Mouse (Mus musculus): ENCODE results near the gene C1qtnf6. TPM values are rescaled to one million over a fixed set of nuclear protein-coding genes. Genes with fewer than 3 reads are reported as not detected.
A peak's percentile ranks its signal among the peaks of the same experiment; 100 is the strongest.

Gene C1qtnf6
- total and polyA plus RNA-seq, 2 experiments from 2014 or later = 6.1 to 10.2 TPM

DNA sequence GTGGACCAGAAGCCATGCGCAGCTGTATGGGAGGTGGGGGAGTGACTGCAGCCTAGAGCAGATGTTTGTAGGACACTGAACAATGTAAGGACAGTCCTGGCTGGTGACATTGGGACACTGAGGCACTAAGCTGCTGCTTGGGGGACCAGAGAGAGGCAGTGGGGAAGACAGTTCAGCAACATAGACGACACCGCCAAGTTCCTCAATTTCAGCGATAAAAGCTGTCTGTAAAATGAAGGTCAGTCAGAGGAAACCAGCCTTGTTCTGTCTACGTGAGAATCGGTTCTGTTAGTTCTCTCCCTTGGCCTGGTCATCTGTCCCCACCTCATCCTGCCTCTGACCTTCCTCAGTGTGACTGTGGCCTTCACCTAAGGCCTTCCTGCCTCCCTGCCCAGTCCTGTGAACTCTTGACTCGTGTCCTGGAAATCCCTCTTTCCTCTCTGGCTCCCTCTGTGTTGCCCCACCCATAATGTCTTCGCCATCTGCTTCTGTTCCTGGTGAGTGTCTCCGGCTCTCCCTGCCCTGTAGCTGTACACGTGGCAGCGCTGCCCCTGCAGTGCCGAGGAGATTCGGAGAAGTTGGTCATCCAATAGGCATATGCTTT lies 11.0 kb downstream of the C1qtnf6 start:
- H3K4me3 ChIP-seq (ENCODE audit: low read length) = no peak overlapping the region
- H3K4me1 ChIP-seq (ENCODE audit: insufficient read depth, low read length) = no peaks in the 10 kb centered on the region
- no peaks in the 10 kb centered on the region for H3K27me3 ChIP-seq (ENCODE audit: insufficient read depth, low read length)
- H3K9ac ChIP-seq (replicated peaks; ENCODE audit: low read length) = no peak overlapping the region
- DNase-seq (ENCODE audit: low spot score) (no peak), ATAC-seq (no peak)
- WGBS = 61% methylated on average over 13 of the region's 13 CpGs
- H3K9me3 ChIP-seq (ENCODE audit: low read length) = no peaks in the 10 kb centered on the region
- no peak for TF ChIP-seq CTCF (IDR thresholded peaks at IDR 0.05; ENCODE audit: low read depth)
- no peak overlapping the region for H3K4me2 ChIP-seq (ENCODE audit: low read depth, low read length)
- no peak overlapping the region for H3K27ac ChIP-seq
- no peaks in the 10 kb centered on the region for H3K36me3 ChIP-seq (ENCODE audit: insufficient read depth, low read length)

DNA sequence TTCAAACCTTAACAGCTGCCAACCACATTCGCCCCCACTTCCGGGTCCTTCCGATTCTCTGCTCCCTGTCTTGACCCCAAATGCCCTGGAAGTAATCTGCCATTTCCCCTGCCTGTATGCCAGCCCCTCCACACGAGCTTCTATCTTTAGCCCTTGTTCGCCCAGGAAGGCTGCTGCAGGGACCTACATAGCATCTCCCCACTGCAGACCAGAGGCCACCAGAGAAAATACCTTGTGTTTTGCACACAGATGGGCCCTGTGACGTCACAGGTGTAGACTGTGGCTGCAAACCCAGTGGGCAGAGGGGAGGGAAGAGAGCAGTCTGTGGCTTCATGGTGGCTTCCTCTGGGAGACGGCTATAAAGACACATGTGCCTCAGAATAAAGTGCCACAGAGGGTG lies 13.0 kb downstream of the C1qtnf6 start:
- no peaks in the 10 kb centered on the region for H3K4me1 ChIP-seq (ENCODE audit: insufficient read depth, low read length)
- H3K36me3 ChIP-seq (ENCODE audit: insufficient read depth, low read length) = no peaks in the 10 kb centered on the region
- no peak for DNase-seq (ENCODE audit: low spot score)
- ATAC-seq = no peak
- no peaks in the 10 kb centered on the region for H3K9me3 ChIP-seq (ENCODE audit: low read length)
- H3K4me3 ChIP-seq (ENCODE audit: low read length) = no peak overlapping the region
- WGBS = 68% methylated on average over 7 of the region's 7 CpGs
- H3K27ac ChIP-seq = no peak overlapping the region
- no peak overlapping the region for H3K9ac ChIP-seq (replicated peaks; ENCODE audit: low read length)
- no peak overlapping the region for H3K4me2 ChIP-seq (ENCODE audit: low read depth, low read length)
- no peaks in the 10 kb centered on the region for H3K27me3 ChIP-seq (ENCODE audit: insufficient read depth, low read length)
- no peak for TF ChIP-seq CTCF (IDR thresholded peaks at IDR 0.05; ENCODE audit: low read depth)

DNA sequence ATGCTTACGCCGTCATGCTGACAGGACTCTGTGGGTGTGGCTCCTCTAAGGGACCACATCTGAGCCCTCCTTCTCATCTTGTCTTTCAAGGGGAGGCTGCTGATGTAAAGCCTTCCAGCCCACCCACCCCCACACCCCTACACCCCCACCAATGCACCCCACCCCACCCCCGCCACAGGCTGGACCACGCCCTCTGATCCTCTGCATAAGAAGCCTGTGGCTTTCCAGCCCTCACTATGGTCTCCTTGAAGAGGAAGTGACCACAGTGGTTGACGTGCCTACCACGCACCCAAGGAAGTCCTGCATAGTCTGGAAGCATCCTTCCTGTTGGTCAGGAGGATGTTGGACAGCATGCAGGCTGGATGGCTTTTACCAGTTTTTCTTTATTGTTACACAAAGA lies 15.5 kb downstream of the C1qtnf6 start:
- Histone ChIP-seq H3K9me3 (ENCODE audit: low read length) (no peaks in the 10 kb centered on the region), H3K27me3 (ENCODE audit: insufficient read depth, low read length) (no peaks in the 10 kb centered on the region), H3K4me1 (ENCODE audit: insufficient read depth, low read length) (no peaks in the 10 kb centered on the region), H3K4me3 (ENCODE audit: low read length) (no peak overlapping the region), H3K27ac (no peak overlapping the region), H3K4me2 (ENCODE audit: low read depth, low read length) (no peak overlapping the region), H3K36me3 (ENCODE audit: insufficient read depth, low read length) (no peaks in the 10 kb centered on the region), H3K9ac (replicated peaks; ENCODE audit: low read length) (no peak overlapping the region)
- 85% methylated on average over 6 of the region's 6 CpGs for WGBS
- ATAC-seq = no peak
- DNase-seq (ENCODE audit: low spot score) = no peak
- TF ChIP-seq CTCF (IDR thresholded peaks at IDR 0.05; ENCODE audit: low read depth) = no peak

DNA sequence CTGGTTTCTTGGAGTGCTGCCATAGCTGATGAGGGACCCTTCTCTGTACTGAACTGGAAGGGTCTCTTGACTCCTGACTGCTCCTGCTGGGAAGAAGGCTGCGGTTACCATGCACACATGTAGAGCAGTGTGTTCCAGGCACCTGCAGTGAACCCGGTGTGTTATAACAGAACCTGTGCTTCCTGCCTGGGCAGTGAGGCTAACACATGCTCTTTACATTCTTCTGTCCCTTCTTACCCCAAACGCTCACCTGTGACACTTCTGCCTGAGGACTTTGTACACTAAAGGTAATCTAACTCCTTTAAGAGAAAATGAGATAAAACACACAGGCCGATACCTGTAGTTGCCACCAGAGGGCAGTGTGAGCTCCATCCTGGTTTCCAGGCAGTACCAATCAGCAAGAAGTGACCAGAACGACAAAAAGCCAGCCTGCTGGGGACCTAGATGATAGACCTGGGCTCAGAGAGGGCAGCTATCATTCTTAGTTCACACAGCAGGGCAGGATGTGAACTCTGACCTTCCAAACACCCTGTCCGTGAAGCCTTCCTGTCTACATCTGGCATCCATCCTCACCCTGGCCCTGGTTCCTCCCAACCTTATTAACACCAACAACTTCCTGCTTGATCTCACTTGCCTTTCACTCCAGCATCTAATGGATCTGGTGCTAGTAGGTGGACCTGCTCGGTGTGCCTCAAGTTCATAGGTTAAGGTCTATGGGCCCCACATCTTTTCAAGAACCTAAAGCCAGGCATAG lies 16.6 kb downstream of the C1qtnf6 start:
- no peaks in the 10 kb centered on the region for H3K9me3 ChIP-seq (ENCODE audit: low read length)
- no peaks in the 10 kb centered on the region for H3K4me1 ChIP-seq (ENCODE audit: insufficient read depth, low read length)
- H3K27me3 ChIP-seq (ENCODE audit: insufficient read depth, low read length) = no peaks in the 10 kb centered on the region
- no peak overlapping the region for H3K4me3 ChIP-seq (ENCODE audit: low read length)
- TF ChIP-seq CTCF (IDR thresholded peaks at IDR 0.05; ENCODE audit: low read depth) = peak; percentile 96
- no peaks in the 10 kb centered on the region for H3K36me3 ChIP-seq (ENCODE audit: insufficient read depth, low read length)
- peak; percentile 88 for DNase-seq (ENCODE audit: low spot score)
- ATAC-seq = peak; percentile 63
- no peak overlapping the region for H3K27ac ChIP-seq
- no peak overlapping the region for H3K4me2 ChIP-seq (ENCODE audit: low read depth, low read length)
- 28% methylated on average over 7 of the region's 7 CpGs for WGBS
- no peak overlapping the region for H3K9ac ChIP-seq (replicated peaks; ENCODE audit: low read length)

DNA sequence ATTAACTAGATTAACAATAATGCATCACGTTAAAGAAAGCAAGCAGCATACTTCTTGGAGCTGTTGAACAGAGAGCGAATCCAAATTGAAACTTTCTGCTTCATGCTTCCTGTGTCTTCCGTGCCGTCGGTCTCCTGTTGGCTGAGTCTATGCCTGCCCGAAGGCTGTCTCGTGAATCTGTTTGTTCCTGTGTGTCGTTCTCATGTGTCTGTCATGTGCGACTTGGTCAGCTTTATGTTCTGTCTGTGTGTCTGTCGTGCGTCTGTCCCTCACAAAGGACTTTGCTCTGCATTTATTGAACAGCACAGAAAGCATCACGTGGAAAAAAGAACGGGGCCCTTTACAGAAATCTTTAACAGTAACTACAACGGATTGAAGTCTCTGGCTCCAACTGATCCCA lies 18.2 kb downstream of the C1qtnf6 start:
- whole genome bisulfite sequencing = 88% methylated on average over 14 of the region's 14 CpGs
- no peak for TF ChIP-seq CTCF (IDR thresholded peaks at IDR 0.05; ENCODE audit: low read depth)

DNA sequence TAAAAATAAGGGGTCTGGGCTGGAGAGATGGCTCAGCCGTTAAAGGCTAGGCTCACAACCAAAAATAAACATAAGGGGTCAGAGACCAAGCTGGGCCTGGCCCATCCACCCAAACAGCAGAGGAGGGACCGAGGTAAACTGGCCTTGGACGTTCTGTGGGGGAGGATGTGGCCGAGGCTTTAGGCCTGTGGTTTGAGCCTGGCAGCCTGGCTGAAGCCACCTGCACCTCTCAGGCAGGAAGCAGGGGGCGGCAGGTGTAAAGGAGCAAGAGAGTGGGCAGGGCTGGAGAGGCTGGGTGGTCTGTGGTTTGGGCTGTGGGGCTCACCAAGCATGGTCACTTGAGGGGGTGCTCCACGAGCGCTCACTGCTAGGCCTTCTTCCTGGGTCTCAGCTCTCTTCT lies 19.3 kb downstream of the C1qtnf6 start:
- Histone ChIP-seq H3K27me3 (ENCODE audit: insufficient read depth, low read length) (no peaks in the 10 kb centered on the region), H3K36me3 (ENCODE audit: insufficient read depth, low read length) (no peaks in the 10 kb centered on the region), H3K27ac (no peak overlapping the region), H3K9me3 (ENCODE audit: low read length) (no peaks in the 10 kb centered on the region), H3K4me1 (ENCODE audit: insufficient read depth, low read length) (no peaks in the 10 kb centered on the region), H3K4me2 (ENCODE audit: low read depth, low read length) (no peak overlapping the region), H3K4me3 (ENCODE audit: low read length) (no peak overlapping the region), H3K9ac (replicated peaks; ENCODE audit: low read length) (no peak overlapping the region)
- WGBS = 84% methylated on average over 7 of the region's 7 CpGs
- DNase-seq (ENCODE audit: low spot score) (no peak), ATAC-seq (no peak)
- no peak for TF ChIP-seq CTCF (IDR thresholded peaks at IDR 0.05; ENCODE audit: low read depth)

More for the DNA sequence above, 18.2 kb downstream of the C1qtnf6 start:
- DNase-seq (ENCODE audit: low spot score) (no peak), ATAC-seq (no peak)
- Histone ChIP-seq H3K9ac (replicated peaks; ENCODE audit: low read length) (no peak overlapping the region), H3K4me3 (ENCODE audit: low read length) (no peak overlapping the region), H3K27me3 (ENCODE audit: insufficient read depth, low read length) (no peaks in the 10 kb centered on the region), H3K9me3 (ENCODE audit: low read length) (no peaks in the 10 kb centered on the region), H3K27ac (no peak overlapping the region), H3K36me3 (ENCODE audit: insufficient read depth, low read length) (no peaks in the 10 kb centered on the region), H3K4me2 (ENCODE audit: low read depth, low read length) (no peak overlapping the region), H3K4me1 (ENCODE audit: insufficient read depth, low read length) (no peaks in the 10 kb centered on the region)

DNA sequence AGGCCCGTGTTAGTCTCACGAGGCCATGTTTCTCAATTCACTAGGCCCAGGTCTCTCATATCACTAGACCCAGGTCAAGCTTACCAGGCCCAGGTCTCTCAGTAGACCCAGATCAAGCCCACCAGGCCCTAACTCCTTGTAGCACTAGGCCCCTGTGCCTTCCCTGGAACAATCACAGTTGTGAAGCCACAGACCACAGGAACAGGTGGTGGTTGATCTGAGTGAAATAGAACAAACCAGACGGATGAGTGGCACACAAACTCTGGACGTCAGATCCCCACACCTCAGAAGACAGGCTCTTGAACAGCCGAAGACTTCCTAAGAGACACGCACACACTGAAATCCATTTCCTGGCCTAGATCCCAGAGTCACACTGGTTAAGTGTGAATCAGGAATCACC lies 20.5 kb downstream of the C1qtnf6 start:
- ATAC-seq (no peak), DNase-seq (ENCODE audit: low spot score) (no peak)
- TF ChIP-seq CTCF (IDR thresholded peaks at IDR 0.05; ENCODE audit: low read depth) = no peak
- H3K36me3 ChIP-seq (ENCODE audit: insufficient read depth, low read length) = no peaks in the 10 kb centered on the region
- no peaks in the 10 kb centered on the region for H3K27me3 ChIP-seq (ENCODE audit: insufficient read depth, low read length)
- no peaks in the 10 kb centered on the region for H3K4me1 ChIP-seq (ENCODE audit: insufficient read depth, low read length)
- H3K27ac ChIP-seq = no peak overlapping the region
- H3K9ac ChIP-seq (replicated peaks; ENCODE audit: low read length) = no peak overlapping the region
- no peaks in the 10 kb centered on the region for H3K9me3 ChIP-seq (ENCODE audit: low read length)
- no peak overlapping the region for H3K4me3 ChIP-seq (ENCODE audit: low read length)
- 70% methylated on average over 6 of the region's 6 CpGs for WGBS
- no peak overlapping the region for H3K4me2 ChIP-seq (ENCODE audit: low read depth, low read length)
